Mouse (Mus musculus) CH12.LX (cell line): Measurements from ENCODE around the gene Sept5.

Source experiments
- CTCF ChIP-seq, 2 experiments: IDR thresholded peaks in 1 of 2; conservative IDR thresholded peaks in 1 of 2; 2 replicates each; pipeline ENCODE4 v1.5.1; 2011 to 2012; ENCODE audit warnings: low read depth in 2 of 2, low read length in 2 of 2, improper control_type of control experiment in 1 of 2, inconsistent platforms in 1 of 2, mild to moderate bottlenecking in 1 of 2, moderate library complexity in 1 of 2
- MYC ChIP-seq: IDR thresholded peaks from 2 replicates; pipeline ENCODE4 v1.6.1; 2011; ENCODE audit warnings: low read depth, mild to moderate bottlenecking, improper control_type of control experiment, low read length

DNA sequence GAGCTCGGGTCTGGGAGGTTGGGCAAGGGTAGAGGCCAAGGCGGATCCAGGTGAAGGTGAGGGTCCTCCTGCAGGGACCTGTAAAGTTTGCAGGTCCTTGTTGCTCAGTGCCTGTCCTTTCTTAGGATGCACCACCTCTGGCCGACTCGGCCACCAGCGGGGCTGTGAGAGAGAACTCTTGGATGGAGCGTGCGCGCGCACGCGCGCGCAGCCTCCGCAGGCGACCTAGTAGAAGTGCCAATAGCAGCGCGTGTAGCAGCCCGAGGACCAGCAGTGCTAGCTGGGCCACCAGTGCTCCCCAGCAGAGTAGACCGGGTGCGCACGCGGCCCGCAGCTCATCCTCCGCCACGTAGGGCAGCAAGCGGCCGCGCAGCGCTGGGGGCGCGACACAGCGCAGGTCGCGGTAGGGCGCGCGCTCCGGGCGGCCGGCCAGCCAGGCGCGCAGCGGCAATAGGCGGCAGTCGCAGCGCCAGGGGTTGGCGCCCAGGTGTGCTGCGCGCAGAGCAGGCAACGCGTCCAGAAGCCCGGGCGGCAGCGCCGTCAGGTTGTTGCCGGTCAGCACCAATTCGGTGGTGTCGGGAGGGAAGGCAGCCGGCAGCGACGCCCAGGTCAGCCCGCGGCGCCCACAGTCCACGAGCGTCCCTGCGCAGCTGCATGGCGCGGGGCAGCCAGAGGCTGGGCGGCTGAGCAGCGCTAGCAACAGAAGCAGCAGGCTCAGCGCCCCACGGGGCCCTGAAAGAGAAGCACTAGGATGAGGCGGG lies 9.0 kb downstream of the Sept5 start:
- no peak for TF ChIP-seq MYC
- no peak for TF ChIP-seq CTCF (conservative IDR thresholded peaks at IDR 0.05 in 1 of 2, IDR thresholded peaks at IDR 0.05 in 1 of 2; ENCODE audit: low read depth in 2 of 2, low read length in 2 of 2)
